Mouse (Mus musculus): Measurements from ENCODE around the gene Vamp8. TPM values are rescaled to one million over a fixed set of nuclear protein-coding genes. Genes with fewer than 3 reads are reported as not detected.

Gene Vamp8
- polyA plus RNA-seq, 1 experiment, result 25.6 TPM

GRCm38 (mm10) chr6:72396837-72397251 lies 6.3 kb upstream of the Vamp8 start:
- H3K27ac ChIP-seq (ENCODE audit: insufficient read depth, low read length), result no peak overlapping the region
- H3K4me1 ChIP-seq (ENCODE audit: control insufficient read depth, insufficient read depth, low read length), result no peaks in the 10 kb centered on the region
- no peaks in the 10 kb centered on the region for H3K9me3 ChIP-seq (replicated peaks; ENCODE audit: control insufficient read depth, insufficient read depth, low read length, poor library complexity, severe bottlenecking)
- TF ChIP-seq CTCF (IDR thresholded peaks at IDR 0.05; ENCODE audit: low read depth, low read length) (no peak), EP300 (IDR thresholded peaks at IDR 0.05; ENCODE audit: insufficient read depth, low read depth, low read length) (no peak), POLR2A (IDR thresholded peaks at IDR 0.05; ENCODE audit: insufficient read depth, low read length) (no peak)
- H3K9ac ChIP-seq (ENCODE audit: low read depth, poor library complexity, severe bottlenecking), result no peak overlapping the region
- H3K36me3 ChIP-seq (ENCODE audit: control insufficient read depth, insufficient read depth, low read length, poor library complexity, severe bottlenecking), result no peaks in the 10 kb centered on the region
- H3K4me3 ChIP-seq (ENCODE audit: low read depth, low read length), result no peak overlapping the region
- H3K27me3 ChIP-seq (ENCODE audit: control insufficient read depth, insufficient read depth, low read length, poor library complexity, severe bottlenecking), result no peaks in the 10 kb centered on the region

- Histone ChIP-seq H3K27ac (ENCODE audit: insufficient read depth, low read length) (no peak overlapping the region), H3K9me3 (replicated peaks; ENCODE audit: control insufficient read depth, insufficient read depth, low read length, poor library complexity, severe bottlenecking) (no peaks in the 10 kb centered on the region), H3K9ac (ENCODE audit: low read depth, poor library complexity, severe bottlenecking) (no peak overlapping the region), H3K27me3 (ENCODE audit: control insufficient read depth, insufficient read depth, low read length, poor library complexity, severe bottlenecking) (no peaks in the 10 kb centered on the region), H3K36me3 (ENCODE audit: control insufficient read depth, insufficient read depth, low read length, poor library complexity, severe bottlenecking) (no peaks in the 10 kb centered on the region), H3K4me1 (ENCODE audit: control insufficient read depth, insufficient read depth, low read length) (no peaks in the 10 kb centered on the region), H3K4me3 (ENCODE audit: low read depth, low read length) (no peak overlapping the region)
- TF ChIP-seq POLR2A (IDR thresholded peaks at IDR 0.05; ENCODE audit: insufficient read depth, low read length) (no peak), EP300 (IDR thresholded peaks at IDR 0.05; ENCODE audit: insufficient read depth, low read depth, low read length) (no peak), CTCF (IDR thresholded peaks at IDR 0.05; ENCODE audit: low read depth, low read length) (no peak)
These were observed 1.8 kb upstream of the Vamp8 start for GRCm38 (mm10) chr6:72392341-72392740.

DNA sequence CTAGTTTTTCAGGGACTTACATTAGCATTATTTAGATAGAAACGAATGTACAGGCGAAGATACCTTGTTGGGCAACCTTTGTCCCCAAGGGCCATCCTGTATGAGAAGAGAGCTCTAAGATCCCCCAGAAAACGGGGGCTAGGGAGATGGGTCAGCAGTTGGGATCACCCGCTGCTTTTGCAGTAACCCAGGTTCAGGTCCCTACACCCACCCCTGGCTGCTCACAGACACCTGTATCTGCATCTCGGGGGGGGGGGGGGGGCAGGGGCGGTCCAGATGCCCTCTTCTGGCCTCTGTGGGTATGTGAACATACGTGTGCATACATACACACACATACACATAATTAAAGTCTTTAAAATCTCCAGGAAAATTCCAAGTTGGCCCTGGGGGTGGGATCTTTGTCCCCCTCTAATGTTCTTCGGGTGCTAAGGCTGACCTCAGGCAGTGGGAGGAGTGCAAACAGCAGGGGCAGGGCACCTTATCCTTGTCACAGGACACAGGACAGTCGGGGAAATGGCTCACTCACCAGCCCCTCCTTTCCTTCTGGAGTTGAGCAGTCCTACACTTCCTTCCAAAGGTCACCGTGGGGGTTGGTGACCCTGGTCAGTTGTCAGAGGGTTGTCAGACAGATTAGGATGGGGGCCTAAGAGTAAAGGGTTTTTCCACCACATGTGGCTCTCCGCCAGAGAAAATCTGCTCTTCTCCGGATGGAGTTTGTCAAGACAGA lies 455 bp upstream of the Vamp8 start:
- Histone ChIP-seq H3K9me3 (replicated peaks; ENCODE audit: control insufficient read depth, insufficient read depth, low read length, poor library complexity, severe bottlenecking) (no peaks in the 10 kb centered on the region), H3K27ac (ENCODE audit: insufficient read depth, low read length) (0 out of 2 replicates have a peak overlapping the region, but pooled peaks have one; percentile 7), H3K9ac (ENCODE audit: low read depth, poor library complexity, severe bottlenecking) (no peak overlapping the region), H3K36me3 (ENCODE audit: control insufficient read depth, insufficient read depth, low read length, poor library complexity, severe bottlenecking) (no peaks in the 10 kb centered on the region), H3K27me3 (ENCODE audit: control insufficient read depth, insufficient read depth, low read length, poor library complexity, severe bottlenecking) (no peaks in the 10 kb centered on the region), H3K4me3 (ENCODE audit: low read depth, low read length) (no peak overlapping the region), H3K4me1 (ENCODE audit: control insufficient read depth, insufficient read depth, low read length) (no peaks in the 10 kb centered on the region)
- TF ChIP-seq POLR2A (IDR thresholded peaks at IDR 0.05; ENCODE audit: insufficient read depth, low read length) (no peak), CTCF (IDR thresholded peaks at IDR 0.05; ENCODE audit: low read depth, low read length) (no peak), EP300 (IDR thresholded peaks at IDR 0.05; ENCODE audit: insufficient read depth, low read depth, low read length) (no peak)

DNA sequence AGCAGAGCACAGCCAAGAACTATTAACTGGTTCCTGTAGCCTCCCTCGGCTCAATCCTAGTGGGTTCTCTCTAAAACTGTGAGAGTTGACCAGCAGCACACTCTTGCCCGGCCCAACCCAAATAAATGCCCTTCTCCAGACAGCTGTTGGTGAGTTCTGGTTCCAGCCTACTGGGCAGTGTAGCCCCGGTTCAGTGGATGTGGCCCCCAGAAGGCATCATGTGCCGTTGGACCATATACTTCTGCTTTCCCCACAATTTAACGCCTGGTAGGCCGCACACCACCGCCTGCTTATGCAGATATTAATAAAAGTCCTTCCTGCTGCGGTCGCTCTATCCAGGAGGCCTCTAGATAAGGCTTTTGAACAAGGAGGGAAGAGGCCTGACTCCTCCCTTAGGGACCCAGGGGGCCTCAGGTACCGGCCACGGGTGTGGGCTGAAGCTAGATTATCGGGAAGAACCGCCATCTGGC lies 997 bp downstream of the Vamp8 start:
- peak overlapping the region; percentile 89 for H3K4me3 ChIP-seq (ENCODE audit: low read depth, low read length)
- TF ChIP-seq POLR2A (IDR thresholded peaks at IDR 0.05; ENCODE audit: insufficient read depth, low read length) (no peak), CTCF (IDR thresholded peaks at IDR 0.05; ENCODE audit: low read depth, low read length) (no peak), EP300 (IDR thresholded peaks at IDR 0.05; ENCODE audit: insufficient read depth, low read depth, low read length) (no peak)
- no peak overlapping the region; the same call in 1 of the 2 replicates for H3K27ac ChIP-seq (ENCODE audit: insufficient read depth, low read length)
- no peaks in the 10 kb centered on the region for H3K27me3 ChIP-seq (ENCODE audit: control insufficient read depth, insufficient read depth, low read length, poor library complexity, severe bottlenecking)
- H3K4me1 ChIP-seq (ENCODE audit: control insufficient read depth, insufficient read depth, low read length), result no peaks in the 10 kb centered on the region
- H3K9ac ChIP-seq (ENCODE audit: low read depth, poor library complexity, severe bottlenecking), result peak overlapping the region; percentile 56
- no peaks in the 10 kb centered on the region for H3K9me3 ChIP-seq (replicated peaks; ENCODE audit: control insufficient read depth, insufficient read depth, low read length, poor library complexity, severe bottlenecking)
- no peaks in the 10 kb centered on the region for H3K36me3 ChIP-seq (ENCODE audit: control insufficient read depth, insufficient read depth, low read length, poor library complexity, severe bottlenecking)

- TF ChIP-seq CTCF (IDR thresholded peaks at IDR 0.05; ENCODE audit: low read depth, low read length) (no peak), POLR2A (IDR thresholded peaks at IDR 0.05; ENCODE audit: insufficient read depth, low read length) (no peak), EP300 (IDR thresholded peaks at IDR 0.05; ENCODE audit: insufficient read depth, low read depth, low read length) (no peak)
- H3K4me3 ChIP-seq (ENCODE audit: low read depth, low read length), result no peak overlapping the region
- no peaks in the 10 kb centered on the region for H3K36me3 ChIP-seq (ENCODE audit: control insufficient read depth, insufficient read depth, low read length, poor library complexity, severe bottlenecking)
- no peak overlapping the region for H3K9ac ChIP-seq (ENCODE audit: low read depth, poor library complexity, severe bottlenecking)
- H3K27ac ChIP-seq (ENCODE audit: insufficient read depth, low read length), result no peak overlapping the region
- H3K27me3 ChIP-seq (ENCODE audit: control insufficient read depth, insufficient read depth, low read length, poor library complexity, severe bottlenecking), result no peaks in the 10 kb centered on the region
- H3K9me3 ChIP-seq (replicated peaks; ENCODE audit: control insufficient read depth, insufficient read depth, low read length, poor library complexity, severe bottlenecking), result no peaks in the 10 kb centered on the region
- H3K4me1 ChIP-seq (ENCODE audit: control insufficient read depth, insufficient read depth, low read length), result no peaks in the 10 kb centered on the region
These were observed 1.6 kb downstream of the Vamp8 start for GRCm38 (mm10) chr6:72388791-72389329.

GRCm38 (mm10) chr6:72388266-72388665 lies 2.2 kb downstream of the Vamp8 start:
- no peak overlapping the region for H3K4me3 ChIP-seq (ENCODE audit: low read depth, low read length)
- no peaks in the 10 kb centered on the region for H3K9me3 ChIP-seq (replicated peaks; ENCODE audit: control insufficient read depth, insufficient read depth, low read length, poor library complexity, severe bottlenecking)
- H3K36me3 ChIP-seq (ENCODE audit: control insufficient read depth, insufficient read depth, low read length, poor library complexity, severe bottlenecking), result no peaks in the 10 kb centered on the region
- H3K9ac ChIP-seq (ENCODE audit: low read depth, poor library complexity, severe bottlenecking), result no peak overlapping the region
- TF ChIP-seq POLR2A (IDR thresholded peaks at IDR 0.05; ENCODE audit: insufficient read depth, low read length) (no peak), EP300 (IDR thresholded peaks at IDR 0.05; ENCODE audit: insufficient read depth, low read depth, low read length) (no peak), CTCF (IDR thresholded peaks at IDR 0.05; ENCODE audit: low read depth, low read length) (no peak)
- H3K27me3 ChIP-seq (ENCODE audit: control insufficient read depth, insufficient read depth, low read length, poor library complexity, severe bottlenecking), result no peaks in the 10 kb centered on the region
- no peaks in the 10 kb centered on the region for H3K4me1 ChIP-seq (ENCODE audit: control insufficient read depth, insufficient read depth, low read length)
- H3K27ac ChIP-seq (ENCODE audit: insufficient read depth, low read length), result no peak overlapping the region

Measured in ES-Bruce4 (cell line).